Mouse (Mus musculus) cerebellum, adult 2 months (tissue): Measurements from ENCODE around the gene Xrcc3.

Experiments used
- CTCF ChIP-seq: fragments of 200-500 bp; IDR thresholded peaks from 2 replicates; pipeline ENCODE4 v1.5.1; 2011; ENCODE audit warnings: low read depth, mild to moderate bottlenecking, control low read depth, low read length, moderate library complexity, borderline replicate concordance; ENCODE audit not compliant: insufficient read depth
- POLR2A ChIP-seq: fragments of 200-500 bp; IDR thresholded peaks from 2 replicates; pipeline ENCODE4 v1.6.1; 2011; ENCODE audit warnings: low read length, control low read depth, borderline replicate concordance; ENCODE audit not compliant: insufficient read depth

DNA sequence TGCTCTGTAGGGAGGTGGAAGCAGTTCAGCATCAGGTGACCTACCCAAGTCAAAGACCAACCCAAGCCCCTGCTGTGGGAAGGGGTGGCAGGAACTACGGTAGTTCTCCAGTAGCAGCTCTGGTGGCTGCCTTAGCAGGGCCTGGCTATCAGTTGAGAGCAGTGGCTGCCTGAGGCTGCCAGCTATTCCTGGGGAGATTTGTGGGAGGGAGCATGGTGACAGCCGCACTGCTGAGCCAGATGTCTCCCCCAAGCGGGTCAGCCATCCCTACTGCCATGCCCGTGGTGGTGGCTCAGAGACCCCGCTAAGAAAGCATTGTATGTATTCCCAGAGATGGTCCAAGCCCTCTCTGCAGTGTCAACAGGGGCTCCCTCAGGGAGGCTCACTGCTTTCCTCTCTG, 19.0 kb upstream of the Xrcc3 start:
- TF ChIP-seq POLR2A (no peak), CTCF (no peak)
